Mouse (Mus musculus): Measurements from ENCODE around the gene A530064D06Rik. TPM values are rescaled to one million over a fixed set of nuclear protein-coding genes. Genes with fewer than 3 reads are reported as not detected.
A peak's percentile ranks its signal among the peaks of the same experiment; 100 is the strongest.

The A530064D06Rik gene
- polyA plus RNA-seq, 1 experiment: 0.39 TPM

GRCm38 (mm10) chr17:48157382-48158076 is 9.5 kb downstream of the A530064D06Rik start:
- WGBS: 24% methylated on average over 1 of the region's 1 CpGs
- TF ChIP-seq CTCF (IDR thresholded peaks at IDR 0.05; ENCODE audit: extremely low read depth, insufficient read length, insufficient replicate concordance, low read depth, low read length) (no peak), POLR2A (IDR thresholded peaks at IDR 0.05; ENCODE audit: low read depth, low read length) (no peak)
- H3K4me1 ChIP-seq (ENCODE audit: control insufficient read depth, insufficient read depth, insufficient read length, low read length): no peaks in the 10 kb centered on the region
- no peaks in the 10 kb centered on the region for H3K36me3 ChIP-seq (ENCODE audit: control insufficient read depth, insufficient read depth, low read length)
- H3K27me3 ChIP-seq (ENCODE audit: control insufficient read depth, insufficient read depth, low read length): no peaks in the 10 kb centered on the region
- H3K27ac ChIP-seq (ENCODE audit: insufficient read depth, low read depth, low read length): no peak overlapping the region
- no peak overlapping the region for H3K4me3 ChIP-seq (ENCODE audit: low read depth, low read length)

GRCm38 (mm10) chr17:48146120-48146519 is 21.0 kb downstream of the A530064D06Rik start, which contains the start of gene 9830107B12Rik:
Gene 9830107B12Rik (minus strand): TSS chr17:48146268.
- TF ChIP-seq CTCF (IDR thresholded peaks at IDR 0.05; ENCODE audit: extremely low read depth, insufficient read length, insufficient replicate concordance, low read depth, low read length) (no peak), POLR2A (IDR thresholded peaks at IDR 0.05; ENCODE audit: low read depth, low read length) (no peak)
- no peak within 1 kb of the TSS for H3K27ac ChIP-seq (ENCODE audit: insufficient read depth, low read depth, low read length)
- 75% methylated on average over 3 of the region's 3 CpGs for WGBS
- H3K27me3 ChIP-seq (ENCODE audit: control insufficient read depth, insufficient read depth, low read length): no peaks in the 10 kb centered on the region
- H3K36me3 ChIP-seq (ENCODE audit: control insufficient read depth, insufficient read depth, low read length): no peaks in the 10 kb centered on the region
- no peaks in the 10 kb centered on the region for H3K4me1 ChIP-seq (ENCODE audit: control insufficient read depth, insufficient read depth, insufficient read length, low read length)
- no peak within 1 kb of the TSS; the same call in 1 of the 2 replicates for H3K4me3 ChIP-seq (ENCODE audit: low read depth, low read length)

- Histone ChIP-seq H3K27me3 (ENCODE audit: control insufficient read depth, insufficient read depth, low read length) (no peaks in the 10 kb centered on the region), H3K4me1 (ENCODE audit: control insufficient read depth, insufficient read depth, insufficient read length, low read length) (no peaks in the 10 kb centered on the region), H3K27ac (ENCODE audit: insufficient read depth, low read depth, low read length) (no peak overlapping the region), H3K4me3 (ENCODE audit: low read depth, low read length) (no peak overlapping the region), H3K36me3 (ENCODE audit: control insufficient read depth, insufficient read depth, low read length) (no peaks in the 10 kb centered on the region)
- 74% methylated on average over 2 of the region's 2 CpGs for WGBS
- TF ChIP-seq POLR2A (IDR thresholded peaks at IDR 0.05; ENCODE audit: low read depth, low read length) (no peak), CTCF (IDR thresholded peaks at IDR 0.05; ENCODE audit: extremely low read depth, insufficient read length, insufficient replicate concordance, low read depth, low read length) (no peak)
Observed at GRCm38 (mm10) chr17:48132810-48133209, 34.3 kb downstream of the A530064D06Rik start.

GRCm38 (mm10) chr17:48120456-48120855 is 46.6 kb downstream of the A530064D06Rik start:
- 90% methylated on average over 20 of the region's 20 CpGs for WGBS
- Histone ChIP-seq H3K27me3 (ENCODE audit: control insufficient read depth, insufficient read depth, low read length) (no peaks in the 10 kb centered on the region), H3K27ac (ENCODE audit: insufficient read depth, low read depth, low read length) (no peak overlapping the region), H3K4me3 (ENCODE audit: low read depth, low read length) (no peak overlapping the region), H3K36me3 (ENCODE audit: control insufficient read depth, insufficient read depth, low read length) (no peaks in the 10 kb centered on the region), H3K4me1 (ENCODE audit: control insufficient read depth, insufficient read depth, insufficient read length, low read length) (no peaks in the 10 kb centered on the region)
- no peak for TF ChIP-seq POLR2A (IDR thresholded peaks at IDR 0.05; ENCODE audit: low read depth, low read length)
- no peak for TF ChIP-seq CTCF (IDR thresholded peaks at IDR 0.05; ENCODE audit: extremely low read depth, insufficient read length, insufficient replicate concordance, low read depth, low read length)

GRCm38 (mm10) chr17:48119656-48120055 is 47.4 kb downstream of the A530064D06Rik start:
- H3K4me1 ChIP-seq (ENCODE audit: control insufficient read depth, insufficient read depth, insufficient read length, low read length): no peaks in the 10 kb centered on the region
- TF ChIP-seq POLR2A (IDR thresholded peaks at IDR 0.05; ENCODE audit: low read depth, low read length) (no peak), CTCF (IDR thresholded peaks at IDR 0.05; ENCODE audit: extremely low read depth, insufficient read length, insufficient replicate concordance, low read depth, low read length) (peak; percentile 82; the same call in 1 of the 2 replicates)
- H3K36me3 ChIP-seq (ENCODE audit: control insufficient read depth, insufficient read depth, low read length): no peaks in the 10 kb centered on the region
- 25% methylated on average over 3 of the region's 3 CpGs for WGBS
- H3K4me3 ChIP-seq (ENCODE audit: low read depth, low read length): no peak overlapping the region
- H3K27me3 ChIP-seq (ENCODE audit: control insufficient read depth, insufficient read depth, low read length): no peaks in the 10 kb centered on the region
- no peak overlapping the region for H3K27ac ChIP-seq (ENCODE audit: insufficient read depth, low read depth, low read length)

- no peaks in the 10 kb centered on the region for H3K36me3 ChIP-seq (ENCODE audit: control insufficient read depth, insufficient read depth, low read length)
- no peak for TF ChIP-seq POLR2A (IDR thresholded peaks at IDR 0.05; ENCODE audit: low read depth, low read length)
- TF ChIP-seq CTCF (IDR thresholded peaks at IDR 0.05; ENCODE audit: extremely low read depth, insufficient read length, insufficient replicate concordance, low read depth, low read length): no peak
- 66% methylated on average over 1 of the region's 1 CpGs for WGBS
Observed at GRCm38 (mm10) chr17:48118570-48118969, 48.5 kb downstream of the A530064D06Rik start.

GRCm38 (mm10) chr17:48110547-48111287 is 56.4 kb downstream of the A530064D06Rik start:
- peak; percentile 41; the same call in 1 of the 2 replicates for TF ChIP-seq CTCF (IDR thresholded peaks at IDR 0.05; ENCODE audit: extremely low read depth, insufficient read length, insufficient replicate concordance, low read depth, low read length)
- no peak for TF ChIP-seq POLR2A (IDR thresholded peaks at IDR 0.05; ENCODE audit: low read depth, low read length)
- Histone ChIP-seq H3K4me3 (ENCODE audit: low read depth, low read length) (no peak overlapping the region), H3K27ac (ENCODE audit: insufficient read depth, low read depth, low read length) (no peak overlapping the region), H3K4me1 (ENCODE audit: control insufficient read depth, insufficient read depth, insufficient read length, low read length) (no peaks in the 10 kb centered on the region), H3K27me3 (ENCODE audit: control insufficient read depth, insufficient read depth, low read length) (no peaks in the 10 kb centered on the region), H3K36me3 (ENCODE audit: control insufficient read depth, insufficient read depth, low read length) (no peaks in the 10 kb centered on the region)
- WGBS: 63% methylated on average over 8 of the region's 8 CpGs

More at GRCm38 (mm10) chr17:48118570-48118969, 48.5 kb downstream of the A530064D06Rik start:
- Histone ChIP-seq H3K27me3 (ENCODE audit: control insufficient read depth, insufficient read depth, low read length) (no peaks in the 10 kb centered on the region), H3K4me3 (ENCODE audit: low read depth, low read length) (no peak overlapping the region), H3K4me1 (ENCODE audit: control insufficient read depth, insufficient read depth, insufficient read length, low read length) (no peaks in the 10 kb centered on the region), H3K27ac (ENCODE audit: insufficient read depth, low read depth, low read length) (no peak overlapping the region)

Measured in small intestine, adult 2 months (tissue).